Mouse (Mus musculus) stomach, postnatal 0 days (tissue): Measurements from ENCODE around the gene Ccnb2. TPM values are rescaled to one million over a fixed set of nuclear protein-coding genes. Genes with fewer than 3 reads are reported as not detected.

Experiments used
- ATAC-seq: fragments of 200-750 bp; cut with Nextera tagmentation; 2 replicates; pipeline ENCODE4 v1.8.0; 2017; ENCODE audit not compliant: low FRiP score, low TSS enrichment
- DNase-seq: peaks from one replicate; pipeline ENCODE4 v3.0.0-alpha.2; 2016; ENCODE audit warnings: low spot score
- H3K27ac ChIP-seq: fragments of 300-500 bp; sonication (generic); replicated peaks from 2 replicates; pipeline ENCODE4 v1.5.1; 2014; ENCODE audit warnings: mild to moderate bottlenecking, control low read depth
- H3K27me3 ChIP-seq: fragments of 300-500 bp; sonication (generic); 2 replicates; pipeline ENCODE4 v1.6.1; 2014; ENCODE audit warnings: low read length; ENCODE audit not compliant: control insufficient read depth, insufficient read depth
- H3K36me3 ChIP-seq: fragments of 300-500 bp; sonication (generic); 2 replicates; pipeline ENCODE4 v1.6.1; 2014; ENCODE audit warnings: low read length, mixed read lengths; ENCODE audit not compliant: control insufficient read depth, insufficient read depth
- H3K4me1 ChIP-seq: fragments of 300-500 bp; sonication (generic); replicated peaks from 2 replicates; pipeline ENCODE4 v1.6.1; 2014; ENCODE audit warnings: antibody characterized with exemption; ENCODE audit not compliant: control insufficient read depth, insufficient read depth
- H3K4me2 ChIP-seq: fragments of 300-500 bp; sonication (generic); replicated peaks from 2 replicates; pipeline ENCODE4 v1.6.1; 2014; ENCODE audit warnings: low read depth, mild to moderate bottlenecking, control low read depth, moderate library complexity
- H3K4me3 ChIP-seq: fragments of 300-500 bp; sonication (generic); 2 replicates; pipeline ENCODE4 v1.5.1; 2014; ENCODE audit warnings: low read depth, low read length, control low read depth
- H3K9ac ChIP-seq: fragments of 300-500 bp; sonication (generic); 2 replicates; pipeline ENCODE4 v1.6.1; 2014; ENCODE audit warnings: mild to moderate bottlenecking, low read length, control low read depth, mixed read lengths
- H3K9me3 ChIP-seq: fragments of 300-500 bp; sonication (generic); 2 replicates; pipeline ENCODE4 v1.6.1; 2016; ENCODE audit warnings: low read length; ENCODE audit not compliant: control insufficient read depth
- CTCF ChIP-seq: IDR thresholded peaks from 2 replicates; pipeline ENCODE4 v1.5.1; 2016; ENCODE audit warnings: antibody characterized with exemption, low read depth, mild to moderate bottlenecking, moderate library complexity
- EP300 ChIP-seq: optimal IDR thresholded peaks from 2 replicates; pipeline ENCODE3; 2016; ENCODE audit warnings: antibody characterized with exemption
- WGBS: fragments of 180-500 bp; shearing (Covaris S2); extraction: QIAGEN DNeasy Blood & Tissue Kit; methylation state at CpG from one replicate; pipeline ENCODE4 v1.1.7; 2014; 5-methylcytosine and 5-hydroxymethylcytosine counted together
- polyA plus RNA-seq: library from polyadenylated mRNA; unstranded; fragments of >200 nt; fragmentation: Nextera tagmentation; extraction: Ambion mirVana; gene quantifications from 2 replicates; pipeline ENCODE4 v1.2.1, GENCODE M21; 2015

Ccnb2 gene
- polyA plus RNA-seq, 1 experiment from 2014 or later, result 46.3 TPM

DNA sequence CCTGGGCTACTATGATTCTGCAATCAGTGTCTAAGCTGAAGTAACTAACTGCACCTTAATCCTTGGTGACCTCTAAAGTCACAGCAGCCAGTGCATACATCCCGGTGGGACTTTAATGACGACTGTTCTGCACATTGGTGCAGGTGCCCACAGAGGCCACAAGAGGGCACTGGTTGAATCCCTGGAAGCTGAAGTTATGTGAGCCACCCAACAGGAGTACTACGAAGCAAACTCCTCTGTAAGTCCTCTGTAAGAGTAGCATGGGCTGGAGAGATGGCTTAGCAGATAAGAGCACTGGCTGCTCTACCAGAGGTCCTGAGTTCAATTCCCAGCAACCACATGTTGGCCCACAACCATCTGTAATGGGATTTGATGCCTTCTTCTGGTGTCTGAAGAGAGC is 4.9 kb downstream of the Ccnb2 start:
- no peaks in the 10 kb centered on the region for H3K9me3 ChIP-seq
- no peak overlapping the region for H3K27ac ChIP-seq
- DNase-seq, result no peak
- 79% methylated on average over 3 of the region's 3 CpGs for WGBS
- H3K4me1 ChIP-seq, result no peaks in the 10 kb centered on the region
- no peak for ATAC-seq
- H3K9ac ChIP-seq, result no peak overlapping the region
- H3K4me2 ChIP-seq, result no peak overlapping the region
- H3K4me3 ChIP-seq, result no peak overlapping the region
- H3K27me3 ChIP-seq, result no peaks in the 10 kb centered on the region
- H3K36me3 ChIP-seq, result peaks cover 20% of the 10 kb centered on the region
- TF ChIP-seq EP300, result no peak
- TF ChIP-seq CTCF, result peak; percentile 62

DNA sequence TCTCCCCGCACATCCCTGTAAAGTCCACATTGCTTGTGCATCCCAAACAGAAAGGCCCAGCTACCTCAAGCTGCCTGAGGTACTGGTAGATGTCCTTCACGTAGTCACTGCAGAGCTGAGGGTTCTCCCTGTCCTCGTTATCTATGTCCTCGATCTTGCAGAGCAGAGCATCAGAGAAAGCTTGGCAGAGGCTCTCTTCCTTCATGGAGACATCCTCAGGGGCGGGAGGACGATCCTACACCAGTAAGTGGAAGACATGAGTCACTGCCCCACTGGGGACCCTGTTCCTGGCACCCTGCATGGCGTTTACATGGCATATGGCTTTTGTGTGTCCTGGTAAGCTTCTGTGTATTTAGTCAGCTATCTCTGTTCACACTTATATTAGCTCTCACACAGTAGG is 8.3 kb downstream of the Ccnb2 start:
- Histone ChIP-seq H3K27me3 (no peaks in the 10 kb centered on the region), H3K4me2 (no peak overlapping the region), H3K36me3 (peaks cover 26% of the 10 kb centered on the region), H3K9ac (no peak overlapping the region), H3K4me1 (no peaks in the 10 kb centered on the region), H3K4me3 (no peak overlapping the region), H3K27ac (no peak overlapping the region), H3K9me3 (no peaks in the 10 kb centered on the region)
- DNase-seq (no peak), ATAC-seq (no peak)
- TF ChIP-seq CTCF, result no peak
- no peak for TF ChIP-seq EP300
- 82% methylated on average over 7 of the region's 7 CpGs for WGBS

DNA sequence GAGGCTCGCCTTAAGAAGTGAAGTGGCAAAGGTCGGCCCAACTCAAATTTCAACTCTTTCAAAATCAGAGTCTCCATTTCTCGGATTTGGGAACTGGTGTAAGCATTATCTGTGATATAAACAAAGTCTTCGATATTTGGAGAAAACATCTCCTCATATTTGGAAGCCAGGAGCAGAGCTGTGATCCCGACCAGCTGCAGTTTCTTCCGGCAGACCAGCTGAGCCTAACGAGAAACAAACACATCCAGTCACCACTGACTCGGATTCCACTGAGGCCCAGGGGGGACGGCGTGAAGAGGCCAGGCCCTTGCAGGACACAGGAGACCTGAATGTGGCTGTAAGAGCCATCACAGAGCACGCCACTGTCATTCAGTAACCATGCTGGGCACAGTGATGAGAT is 10.7 kb downstream of the Ccnb2 start:
- 56% methylated on average over 11 of the region's 11 CpGs for WGBS
- TF ChIP-seq CTCF (no peak), EP300 (no peak)
- peak; percentile 24; the same call in 1 of the 2 replicates for ATAC-seq
- Histone ChIP-seq H3K4me2 (no peak overlapping the region), H3K27me3 (no peaks in the 10 kb centered on the region), H3K4me3 (no peak overlapping the region), H3K27ac (no peak overlapping the region), H3K36me3 (peaks cover 20% of the 10 kb centered on the region), H3K4me1 (no peaks in the 10 kb centered on the region), H3K9ac (no peak overlapping the region), H3K9me3 (no peaks in the 10 kb centered on the region)
- no peak for DNase-seq

DNA sequence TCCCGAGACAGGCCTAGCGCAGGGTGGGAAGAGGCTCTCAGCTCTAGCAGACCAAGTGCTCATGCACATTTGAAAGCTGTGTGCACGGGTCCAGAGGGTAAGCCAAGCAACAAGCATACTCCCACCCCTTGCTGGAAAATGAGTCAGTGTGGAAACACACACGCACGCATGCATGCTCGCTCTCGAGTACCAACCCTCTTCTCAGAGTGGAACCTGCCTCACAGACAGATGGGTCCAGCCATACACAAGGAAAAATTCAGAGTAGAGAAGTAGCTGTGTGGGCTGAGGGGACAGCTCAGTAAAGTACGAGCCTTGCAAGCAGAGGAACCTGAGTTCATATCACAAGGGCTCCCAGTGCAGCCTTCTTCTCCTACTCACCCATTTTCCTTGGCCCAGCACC is 11.6 kb downstream of the Ccnb2 start:
- no peaks in the 10 kb centered on the region for H3K4me1 ChIP-seq
- no peak overlapping the region for H3K9ac ChIP-seq
- 96% methylated on average over 8 of the region's 8 CpGs for WGBS
- no peak overlapping the region for H3K4me2 ChIP-seq
- no peak overlapping the region for H3K4me3 ChIP-seq
- TF ChIP-seq CTCF (no peak), EP300 (no peak)
- ATAC-seq, result no peak
- DNase-seq, result no peak
- no peak overlapping the region for H3K27ac ChIP-seq
- H3K36me3 ChIP-seq, result peaks cover 20% of the 10 kb centered on the region
- no peaks in the 10 kb centered on the region for H3K27me3 ChIP-seq
- no peaks in the 10 kb centered on the region for H3K9me3 ChIP-seq

- H3K9me3 ChIP-seq, result no peaks in the 10 kb centered on the region
- H3K27me3 ChIP-seq, result no peaks in the 10 kb centered on the region
- H3K9ac ChIP-seq, result no peak overlapping the region
- TF ChIP-seq EP300 (no peak), CTCF (peak; percentile 73)
- H3K36me3 ChIP-seq, result peaks cover 20% of the 10 kb centered on the region
- H3K4me2 ChIP-seq, result no peak overlapping the region
- H3K4me1 ChIP-seq, result no peaks in the 10 kb centered on the region
- no peak overlapping the region for H3K27ac ChIP-seq
- no peak overlapping the region for H3K4me3 ChIP-seq
- DNase-seq (peak; percentile 28), ATAC-seq (0 out of 2 replicates have a peak, but pooled peaks have one; percentile 19)
- WGBS, result 88% methylated on average over 3 of the region's 3 CpGs
These were observed 12.6 kb downstream of the Ccnb2 start for GRCm38 (mm10) chr9:70408791-70409190.

DNA sequence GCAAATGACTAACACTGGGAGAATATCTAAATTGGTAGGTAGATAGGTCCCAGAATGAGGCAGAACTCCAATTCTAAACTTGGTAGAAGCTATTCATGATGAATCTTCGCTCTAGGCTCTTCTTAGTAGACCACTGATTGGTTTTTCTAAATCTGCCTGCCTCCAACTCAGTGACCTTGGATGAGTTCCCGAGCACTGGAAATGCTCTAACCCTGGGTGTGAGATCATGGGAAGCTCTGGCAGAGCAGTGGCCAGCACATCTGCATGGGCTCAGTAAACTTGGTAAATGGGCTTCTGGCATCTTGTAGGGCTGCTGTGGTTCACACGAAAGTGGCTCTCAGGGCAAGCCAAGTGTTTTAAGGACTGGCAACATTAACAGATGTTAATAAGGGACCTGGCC is 14.8 kb downstream of the Ccnb2 start:
- ATAC-seq (no peak), DNase-seq (no peak)
- WGBS, result 64% methylated on average over 3 of the region's 3 CpGs

More for the DNA sequence above, 14.8 kb downstream of the Ccnb2 start:
- H3K9me3 ChIP-seq, result no peaks in the 10 kb centered on the region
- no peak overlapping the region for H3K9ac ChIP-seq
- no peak overlapping the region for H3K27ac ChIP-seq
- no peak overlapping the region for H3K4me2 ChIP-seq
- H3K4me3 ChIP-seq, result no peak overlapping the region
- H3K27me3 ChIP-seq, result no peaks in the 10 kb centered on the region
- TF ChIP-seq EP300 (no peak), CTCF (no peak)
- H3K36me3 ChIP-seq, result peaks cover 6% of the 10 kb centered on the region
- no peaks in the 10 kb centered on the region for H3K4me1 ChIP-seq
